Mouse (Mus musculus) c-Kit-positive CD71-negative TER-119-negative erythroid progenitor cells, embryonic 14.5 days (primary cell): ENCODE results near the gene Tbc1d10c.

Source experiments
- DNase-seq: peaks from one replicate; pipeline ENCODE4 v3.0.0-alpha.2; 2013; ENCODE audit warnings: low read depth

Gene Tbc1d10c

GRCm38 (mm10) chr19:4191528-4192250, 605 bp upstream of the Tbc1d10c start, which contains the start of gene Ppp1ca:
Ppp1ca (plus strand) TSS chr19:4192065.
- DNase-seq: peak; percentile 94

DNA sequence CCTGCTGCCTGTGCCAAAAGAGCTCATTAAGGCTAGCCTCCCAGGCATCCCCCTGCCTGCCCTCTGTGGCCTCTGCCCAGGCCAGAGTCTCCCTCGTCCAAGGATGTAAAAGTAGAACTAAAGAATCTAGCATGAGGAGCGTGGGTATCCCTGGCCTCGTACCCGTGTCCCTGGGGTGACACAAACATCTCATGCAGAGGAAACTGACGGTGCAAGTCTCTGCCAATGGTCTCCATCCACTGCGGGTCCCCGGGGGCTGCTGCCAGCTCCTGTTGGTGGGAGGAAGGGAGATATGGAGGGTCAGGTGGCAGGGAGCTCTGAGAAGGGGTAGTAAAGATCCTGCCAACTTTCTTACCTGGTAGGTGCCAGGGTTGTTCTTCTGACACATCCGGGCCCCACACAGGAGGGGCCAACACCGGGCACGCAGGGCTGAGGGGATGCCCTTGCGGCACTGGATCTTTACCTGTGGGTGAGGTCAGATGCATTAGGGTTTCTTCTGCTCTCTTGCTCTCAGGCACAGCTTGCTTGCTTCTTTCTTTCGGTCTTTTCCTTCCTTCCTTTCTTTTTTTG, 1.9 kb downstream of the Tbc1d10c start:
- DNase-seq: no peak

DNA sequence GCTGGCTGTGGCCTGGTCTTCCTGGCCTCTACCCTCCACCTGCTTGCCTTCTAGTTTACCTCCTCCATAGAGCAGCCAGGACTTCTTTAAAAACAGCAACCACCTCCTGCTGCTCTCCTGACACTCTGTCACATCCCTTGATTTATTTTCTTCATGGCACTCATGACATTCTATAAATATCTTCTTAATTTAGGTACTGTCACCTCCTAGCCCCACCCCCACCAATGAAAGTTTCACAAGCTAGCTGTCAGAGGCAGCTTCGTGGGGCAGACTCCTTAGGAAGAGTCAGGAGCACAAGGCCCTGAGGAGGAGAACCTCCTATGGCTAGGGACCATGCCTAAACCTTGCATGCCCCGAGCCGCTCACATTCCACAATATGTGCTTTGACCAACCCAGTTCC, 3.8 kb downstream of the Tbc1d10c start:
- DNase-seq: no peak

DNA sequence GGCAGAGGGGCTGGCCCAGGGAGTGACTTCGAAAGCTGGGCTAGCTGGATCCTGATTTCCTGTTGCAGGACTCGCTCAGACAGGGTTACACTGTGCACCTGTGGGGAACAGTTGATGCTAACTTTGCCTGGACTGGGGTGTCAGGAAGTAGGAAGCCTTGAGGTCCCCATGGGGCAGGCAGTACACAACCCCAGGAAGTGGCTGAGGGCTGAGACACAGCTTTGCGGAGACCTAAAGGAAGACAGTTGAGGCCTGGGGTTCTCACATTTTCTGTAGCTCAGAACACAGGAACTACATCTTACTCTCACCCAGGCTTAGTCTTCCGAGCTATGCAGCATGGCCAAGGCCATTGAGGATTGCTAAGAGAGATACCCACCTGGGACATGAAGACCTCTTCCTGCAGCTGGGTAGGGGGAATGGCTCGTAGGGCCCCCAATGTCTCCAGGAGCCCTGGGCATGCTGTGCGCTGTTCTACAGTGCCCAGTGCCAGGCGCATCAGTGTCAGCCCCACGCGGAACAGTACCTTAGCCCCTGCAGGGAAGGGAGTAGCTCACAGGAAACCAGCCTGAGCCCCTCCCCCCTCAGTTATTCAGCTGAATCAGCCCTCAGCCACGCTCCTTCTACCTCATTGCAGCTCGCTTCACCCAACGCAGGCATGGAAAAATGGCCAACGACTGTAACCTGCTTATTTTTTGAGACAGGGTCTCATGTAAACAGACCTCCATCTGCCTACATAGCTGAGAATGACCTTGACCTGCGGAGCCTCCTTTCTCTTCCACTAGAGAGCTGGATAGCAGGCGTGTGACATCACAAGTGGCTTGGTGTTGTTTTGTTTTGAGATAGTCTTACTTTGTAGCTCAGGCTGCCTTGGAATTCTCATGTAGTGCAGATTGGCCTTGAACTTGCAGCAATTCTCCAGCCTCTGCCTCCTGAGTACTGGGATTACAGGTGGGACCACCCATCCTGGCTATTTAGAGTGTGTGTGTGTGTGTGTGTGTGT, 5.8 kb downstream of the Tbc1d10c start:
- DNase-seq: no peak

DNA sequence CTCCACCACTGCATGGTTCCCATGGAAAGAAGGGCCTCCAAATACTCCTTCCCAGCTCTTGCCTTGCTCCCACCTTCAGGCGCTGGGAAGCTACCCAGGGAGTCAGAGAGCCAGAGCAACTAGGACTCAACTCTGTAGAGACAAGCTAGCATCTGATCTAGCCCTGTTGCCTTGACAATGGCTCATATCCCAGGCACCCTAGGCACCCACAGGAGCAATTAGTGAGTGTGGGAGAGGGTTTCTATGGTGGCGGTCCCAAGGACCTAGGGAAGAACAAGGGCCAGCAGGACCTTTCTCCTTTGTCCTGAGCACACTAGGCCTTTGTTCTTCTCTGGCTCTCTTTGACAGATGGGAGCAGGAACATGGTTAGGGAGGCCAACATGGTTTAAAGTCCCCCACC, 7.4 kb downstream of the Tbc1d10c start:
- no peak for DNase-seq

- DNase-seq: peak; percentile 72
Observed at GRCm38 (mm10) chr19:4181892-4182291, 9.2 kb downstream of the Tbc1d10c start.

DNA sequence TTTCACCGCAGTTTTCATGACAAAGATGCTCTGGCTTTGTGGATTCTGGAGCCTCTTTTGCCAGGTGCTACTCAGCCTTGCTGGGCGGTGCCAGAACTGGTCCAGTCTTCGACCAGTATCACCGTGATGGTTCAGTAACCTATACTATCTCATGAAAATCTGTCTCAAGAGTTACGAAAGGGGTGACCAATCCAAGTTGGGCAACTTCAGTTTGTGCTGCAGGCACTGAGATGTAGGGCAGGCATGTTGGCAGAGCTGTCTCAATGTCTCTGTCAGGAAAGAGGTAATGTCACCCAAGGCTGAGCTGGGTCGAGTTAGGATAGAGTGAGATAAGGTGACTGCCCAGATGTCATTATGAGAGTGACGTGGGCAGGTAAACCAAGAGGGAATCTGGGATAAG, 10.7 kb downstream of the Tbc1d10c start:
- DNase-seq: no peak

GRCm38 (mm10) chr19:4175368-4175947, 15.6 kb downstream of the Tbc1d10c start, which contains the start of gene Carns1:
Carns1 (minus strand) TSS chr19:4175479.
- DNase-seq: no peak

DNA sequence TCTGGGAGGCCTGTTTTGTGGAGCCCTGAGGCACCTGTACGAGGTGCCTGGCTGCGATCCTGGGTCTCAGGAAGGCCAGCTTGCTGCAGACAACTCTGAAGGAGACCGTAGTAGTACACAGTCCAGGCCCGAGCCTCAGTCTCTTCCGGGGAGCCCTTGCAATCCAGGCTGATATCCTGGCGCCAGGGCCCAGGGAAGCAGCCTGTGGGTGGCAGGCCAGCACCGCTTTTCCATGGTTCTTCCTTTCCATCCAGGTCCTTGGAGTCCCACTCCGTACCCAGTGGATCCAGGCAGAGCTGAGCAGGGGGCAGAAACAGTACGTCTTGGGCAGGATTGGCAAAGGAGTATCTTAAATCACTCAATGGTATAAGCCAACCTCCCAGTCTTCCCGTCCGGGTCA, 18.2 kb downstream of the Tbc1d10c start:
- no peak for DNase-seq

- DNase-seq: no peak
Observed at GRCm38 (mm10) chr19:4171393-4172290, 19.4 kb downstream of the Tbc1d10c start.

DNA sequence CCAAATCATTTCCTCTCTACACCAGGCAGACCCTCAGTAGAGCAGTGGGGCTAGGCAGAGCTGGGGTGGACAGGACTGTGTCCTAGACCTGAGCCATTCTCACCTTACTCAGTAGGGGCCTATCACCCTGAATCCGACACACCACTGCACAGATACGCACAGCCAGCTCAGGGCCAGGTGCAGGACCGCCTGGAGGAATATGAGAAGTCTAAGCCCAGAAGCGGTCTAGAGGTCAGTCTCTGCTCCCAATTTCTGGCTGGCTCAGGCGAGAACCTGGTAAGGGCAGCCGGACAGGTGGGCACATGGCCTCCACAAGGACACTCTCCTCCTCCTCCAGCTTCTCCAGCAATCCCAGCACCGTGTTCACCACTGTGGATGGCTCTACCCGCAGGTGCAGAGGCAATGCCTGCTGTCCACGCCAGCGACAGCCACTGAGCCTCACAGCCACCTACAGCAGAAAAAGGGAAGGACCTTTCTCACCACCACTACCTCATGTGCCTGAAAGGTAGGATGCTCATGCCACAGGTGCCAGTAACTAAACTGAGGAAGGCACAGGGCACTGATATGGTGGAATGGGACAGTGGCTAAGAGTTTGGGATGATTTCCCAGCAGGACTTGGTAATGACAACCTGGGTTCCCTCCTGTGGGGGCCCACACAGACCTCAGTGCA, 20.2 kb downstream of the Tbc1d10c start:
- DNase-seq: no peak

- DNase-seq: no peak
Observed at GRCm38 (mm10) chr19:4169810-4170209, 21.3 kb downstream of the Tbc1d10c start.

DNA sequence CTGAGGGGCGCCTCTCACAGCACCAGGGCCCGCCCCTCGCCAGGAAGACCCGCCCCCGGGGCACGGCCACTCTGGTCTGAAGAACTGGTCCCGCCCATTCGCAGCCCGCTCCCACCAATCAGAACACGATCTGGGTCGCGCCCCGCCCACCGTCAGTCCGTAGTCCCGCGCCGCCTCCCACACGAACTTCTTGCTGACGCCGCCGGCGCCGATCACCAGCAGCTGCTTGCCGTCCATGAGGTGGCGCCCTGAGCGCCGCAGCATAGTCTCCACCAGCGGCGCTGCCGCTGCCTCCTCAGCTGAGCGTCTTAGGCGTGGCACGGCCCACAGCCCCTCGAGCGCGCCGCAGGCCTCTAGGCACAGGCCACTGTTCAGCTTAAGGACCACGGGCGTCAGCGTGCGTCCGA, 21.7 kb downstream of the Tbc1d10c start:
- DNase-seq: peak; percentile 92

- DNase-seq: no peak
Observed at GRCm38 (mm10) chr19:4166678-4167476, 24.2 kb downstream of the Tbc1d10c start.

DNA sequence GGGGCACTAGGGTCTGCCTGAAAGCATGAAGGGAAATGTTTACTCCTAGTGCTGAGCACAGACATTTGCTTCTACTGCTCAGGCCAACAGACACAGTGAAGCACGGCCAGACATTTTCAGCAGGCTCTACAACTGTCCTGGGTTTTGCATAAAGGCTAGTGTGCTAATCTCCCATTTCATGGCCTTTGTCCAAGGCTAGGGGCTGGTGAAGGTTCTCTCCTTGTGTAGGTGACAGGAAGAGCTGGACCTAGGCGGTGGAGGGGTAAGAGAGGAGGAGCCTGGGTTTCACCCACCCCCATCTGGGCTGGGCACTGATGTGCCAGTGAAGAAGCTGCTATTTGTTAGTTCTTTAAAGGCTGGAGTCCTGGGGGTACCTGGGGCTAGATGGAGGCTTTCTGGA, 26.4 kb downstream of the Tbc1d10c start:
- DNase-seq: no peak

DNA sequence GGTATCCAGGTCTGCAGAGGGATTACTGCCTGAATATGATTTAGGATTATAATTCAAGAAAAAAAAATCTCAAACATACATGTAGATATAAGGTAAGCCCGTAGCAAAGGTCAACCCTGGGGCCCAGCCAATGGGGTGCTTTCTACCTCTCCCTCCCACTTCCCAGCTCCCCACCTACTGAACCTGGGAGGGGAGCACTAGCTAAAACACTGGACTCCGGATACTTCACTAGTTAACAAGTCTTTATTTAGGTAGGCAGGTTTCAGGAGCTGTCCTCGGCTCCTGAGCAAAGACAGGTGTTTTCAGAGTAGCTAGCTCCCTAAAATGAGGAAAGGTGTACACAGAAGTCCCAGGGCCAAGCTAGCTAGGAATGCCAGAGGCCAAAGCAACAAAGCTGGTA, 27.0 kb downstream of the Tbc1d10c start:
- DNase-seq: no peak

DNA sequence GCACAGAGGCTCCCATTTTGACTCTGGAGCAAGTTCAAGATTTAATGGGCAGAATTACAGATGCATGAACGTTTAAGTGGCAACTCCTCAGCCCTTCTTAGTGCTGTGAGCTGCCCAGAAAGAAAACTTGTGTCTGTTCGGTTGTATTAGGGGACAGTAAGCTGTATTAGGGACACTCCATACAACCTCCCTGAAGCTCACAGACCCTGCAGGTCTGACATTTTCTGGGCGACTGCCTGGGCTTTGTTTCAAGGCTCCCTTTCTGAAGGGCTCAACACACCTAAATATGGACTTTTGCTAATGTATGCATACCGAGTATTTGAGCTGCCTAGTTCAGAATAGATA, 27.6 kb downstream of the Tbc1d10c start:
- DNase-seq: no peak

DNA sequence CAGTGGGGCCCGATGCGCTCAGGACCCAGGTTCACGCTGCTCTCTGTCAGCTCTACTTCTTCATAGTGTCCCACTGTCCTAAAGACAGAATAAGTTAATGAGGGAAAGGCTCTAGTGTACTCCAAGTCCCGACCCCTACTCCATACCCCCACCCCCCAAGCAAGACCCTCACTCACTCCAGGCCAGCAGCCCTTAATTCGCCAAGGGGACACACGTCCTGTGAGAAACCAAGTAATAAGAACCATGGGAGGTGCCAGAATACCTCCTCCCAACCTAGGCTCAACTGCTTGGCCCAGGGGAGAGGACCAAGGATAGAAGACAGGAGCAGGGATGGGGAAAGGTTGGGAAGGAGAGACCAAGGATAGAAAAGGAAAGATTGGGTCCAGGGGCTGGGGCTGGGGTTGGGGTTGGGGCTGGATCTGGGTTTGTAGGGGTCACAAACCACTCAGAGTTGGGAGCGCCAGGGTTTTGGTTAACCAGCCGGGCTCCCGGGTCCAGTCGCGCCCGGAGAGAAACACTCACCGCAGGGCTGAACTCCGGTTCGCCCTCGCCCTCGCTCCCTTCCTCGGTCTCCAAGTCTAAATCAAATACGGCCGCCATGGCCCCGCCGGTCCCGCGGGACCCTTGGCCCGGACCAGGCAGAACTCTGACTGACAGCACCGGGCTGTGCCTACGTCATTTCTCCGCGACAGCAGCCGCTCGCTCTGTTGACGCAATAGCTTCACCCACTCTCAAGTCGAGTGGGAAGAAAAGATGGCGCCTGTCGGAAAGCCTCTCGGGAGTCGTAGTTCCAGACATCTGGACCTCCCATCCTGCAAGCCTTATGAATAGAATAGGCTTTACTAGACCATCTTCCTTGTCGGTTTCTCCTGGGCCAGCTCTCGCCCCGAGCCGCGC, 28.2 kb downstream of the Tbc1d10c start, which contains the start of gene Rps6kb2:
TSS of gene Rps6kb2 (minus strand) at position 709 of the 897 bp plus-strand sequence.
- DNase-seq: peak; percentile 89

- DNase-seq: no peak
Observed at GRCm38 (mm10) chr19:4159049-4159448, 32.0 kb downstream of the Tbc1d10c start.
